Mouse (Mus musculus): ENCODE data around the gene Slc39a3.

DNA sequence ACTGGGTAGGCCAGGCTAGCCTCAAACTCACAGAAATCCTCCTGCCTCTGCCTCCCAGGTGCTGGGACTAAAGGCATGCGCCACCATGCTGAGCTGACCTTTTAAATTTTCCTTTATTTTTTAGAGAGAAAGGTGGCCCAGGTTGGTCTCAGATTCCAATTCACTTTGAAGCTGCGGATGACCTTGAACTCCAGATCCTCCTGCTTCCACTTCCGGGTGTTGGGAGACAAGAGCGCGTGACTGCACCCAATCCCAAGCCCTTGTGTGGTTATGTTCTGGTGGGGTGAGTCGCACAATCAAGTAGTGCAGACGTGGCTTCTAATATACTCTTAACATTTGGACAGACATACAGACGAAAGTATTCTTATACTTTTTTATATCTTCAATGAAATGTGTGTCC is 40.7 kb downstream of the Slc39a3 start:
- TF ChIP-seq CTCF (IDR thresholded peaks at IDR 0.05; ENCODE audit: low read depth, low read length) = no peak
- no peak for TF ChIP-seq POLR2A (IDR thresholded peaks at IDR 0.05; ENCODE audit: extremely low read depth, insufficient read depth, low read length)
